Mouse (Mus musculus): Measurements from ENCODE around the gene Tpst1. TPM values are rescaled to one million over a fixed set of nuclear protein-coding genes. Genes with fewer than 3 reads are reported as not detected.

Tpst1 gene
- polyA plus RNA-seq, 1 experiment from 2014 or later = 60.4 TPM

GRCm38 (mm10) chr5:130171423-130171954 is 98.4 kb downstream of the Tpst1 start, which contains the start of gene Rabgef1:
Rabgef1 (plus strand) TSS chr5:130171798.
- no peaks in the 10 kb centered on the region for H3K27me3 ChIP-seq (ENCODE audit: low read depth, poor library complexity, severe bottlenecking)
- WGBS = under 1% methylated on average over 62 of the region's 62 CpGs
- no peaks in the 10 kb centered on the region for H3K36me3 ChIP-seq
- no peaks in the 10 kb centered on the region for H3K9me3 ChIP-seq (replicated peaks)
- peak within 1 kb of the TSS; percentile 91 for H3K27ac ChIP-seq (replicated peaks)
- H3K4me1 ChIP-seq = peaks cover 29% of the 10 kb centered on the region
- DNase-seq (ENCODE audit: low spot score) = peak; percentile 95
- H3K4me3 ChIP-seq = peak within 1 kb of the TSS; percentile 97

DNA sequence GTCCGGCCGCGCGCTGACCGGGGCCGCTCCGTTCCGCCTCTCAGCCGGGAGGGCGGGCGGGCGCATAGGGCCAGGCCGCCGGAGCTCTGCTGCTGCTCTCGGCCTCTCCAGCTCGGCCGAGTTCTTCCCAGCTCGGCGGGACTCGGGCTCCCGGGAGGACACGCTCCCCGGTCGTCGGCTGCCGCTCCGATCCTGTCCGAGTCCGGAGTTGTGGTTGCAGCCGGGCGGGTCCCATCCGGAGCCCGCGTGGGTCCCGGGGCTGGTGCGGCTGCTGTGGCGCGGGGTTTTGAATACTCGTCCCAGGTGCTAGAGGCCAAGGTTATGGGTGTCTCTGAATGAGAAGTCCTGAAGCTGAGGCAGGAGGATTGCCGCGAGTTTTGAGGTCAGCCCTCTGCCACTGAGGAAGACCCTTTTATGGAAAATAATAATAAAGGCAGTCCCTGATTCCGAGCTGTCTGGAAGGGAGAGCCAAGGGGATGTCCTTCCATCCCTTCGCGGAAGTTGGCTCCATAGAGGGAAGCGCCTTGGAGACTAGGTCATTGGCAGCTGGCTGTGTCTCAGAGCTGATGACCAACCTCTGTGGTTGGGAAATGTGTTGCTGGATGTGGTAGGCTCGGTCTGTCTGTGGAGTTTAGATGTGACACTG is 99.0 kb downstream of the Tpst1 start:
- Histone ChIP-seq H3K27me3 (ENCODE audit: low read depth, poor library complexity, severe bottlenecking) (no peaks in the 10 kb centered on the region), H3K27ac (replicated peaks) (peak overlapping the region; percentile 91), H3K9me3 (replicated peaks) (no peaks in the 10 kb centered on the region), H3K4me1 (peaks cover 29% of the 10 kb centered on the region), H3K36me3 (no peaks in the 10 kb centered on the region), H3K4me3 (peak overlapping the region; percentile 97)
- no peak for DNase-seq (ENCODE audit: low spot score)
- 1% methylated on average over 46 of the region's 46 CpGs for WGBS

- H3K27me3 ChIP-seq (ENCODE audit: low read depth, poor library complexity, severe bottlenecking) = no peaks in the 10 kb centered on the region
- H3K36me3 ChIP-seq = no peaks in the 10 kb centered on the region
- no peak overlapping the region for H3K27ac ChIP-seq (replicated peaks)
- H3K9me3 ChIP-seq (replicated peaks) = no peaks in the 10 kb centered on the region
- peak overlapping the region; percentile 97 for H3K4me3 ChIP-seq
- no peak for DNase-seq (ENCODE audit: low spot score)
- peaks cover 29% of the 10 kb centered on the region for H3K4me1 ChIP-seq
- 96% methylated on average over 4 of the region's 4 CpGs for WGBS
Observed at GRCm38 (mm10) chr5:130173012-130173411, 99.9 kb downstream of the Tpst1 start.

GRCm38 (mm10) chr5:130177871-130178270 is 104.7 kb downstream of the Tpst1 start:
- peaks cover 9% of the 10 kb centered on the region for H3K4me1 ChIP-seq
- no peak for DNase-seq (ENCODE audit: low spot score)
- H3K4me3 ChIP-seq = no peak overlapping the region
- no peaks in the 10 kb centered on the region for H3K36me3 ChIP-seq
- H3K9me3 ChIP-seq (replicated peaks) = no peaks in the 10 kb centered on the region
- no peaks in the 10 kb centered on the region for H3K27me3 ChIP-seq (ENCODE audit: low read depth, poor library complexity, severe bottlenecking)
- no peak overlapping the region for H3K27ac ChIP-seq (replicated peaks)
- WGBS = 62% methylated on average over 4 of the region's 4 CpGs

DNA sequence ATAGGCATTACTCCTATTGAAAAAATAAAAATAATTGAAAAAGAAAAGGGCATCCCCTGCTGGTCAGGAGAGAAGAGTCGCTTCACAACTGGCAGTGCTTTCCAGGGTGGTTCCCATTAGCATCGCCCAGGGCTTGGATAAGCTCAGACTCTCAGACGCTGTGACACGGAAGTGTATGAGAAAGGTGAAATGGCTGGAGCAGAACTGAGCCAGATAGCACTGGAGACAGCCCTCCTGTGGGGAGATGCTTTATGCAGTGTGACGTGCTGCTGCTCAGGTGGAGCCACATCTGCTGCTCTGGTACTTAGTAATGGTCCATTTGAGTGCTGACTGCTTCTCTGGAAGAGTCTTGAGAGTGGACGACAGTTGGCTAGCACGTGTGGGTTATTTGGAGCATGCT is 107.2 kb downstream of the Tpst1 start:
- Histone ChIP-seq H3K27ac (replicated peaks) (no peak overlapping the region), H3K4me3 (no peak overlapping the region), H3K4me1 (no peaks in the 10 kb centered on the region), H3K36me3 (no peaks in the 10 kb centered on the region), H3K27me3 (ENCODE audit: low read depth, poor library complexity, severe bottlenecking) (no peaks in the 10 kb centered on the region), H3K9me3 (replicated peaks) (no peaks in the 10 kb centered on the region)
- DNase-seq (ENCODE audit: low spot score) = no peak
- WGBS = 73% methylated on average over 7 of the region's 7 CpGs

DNA sequence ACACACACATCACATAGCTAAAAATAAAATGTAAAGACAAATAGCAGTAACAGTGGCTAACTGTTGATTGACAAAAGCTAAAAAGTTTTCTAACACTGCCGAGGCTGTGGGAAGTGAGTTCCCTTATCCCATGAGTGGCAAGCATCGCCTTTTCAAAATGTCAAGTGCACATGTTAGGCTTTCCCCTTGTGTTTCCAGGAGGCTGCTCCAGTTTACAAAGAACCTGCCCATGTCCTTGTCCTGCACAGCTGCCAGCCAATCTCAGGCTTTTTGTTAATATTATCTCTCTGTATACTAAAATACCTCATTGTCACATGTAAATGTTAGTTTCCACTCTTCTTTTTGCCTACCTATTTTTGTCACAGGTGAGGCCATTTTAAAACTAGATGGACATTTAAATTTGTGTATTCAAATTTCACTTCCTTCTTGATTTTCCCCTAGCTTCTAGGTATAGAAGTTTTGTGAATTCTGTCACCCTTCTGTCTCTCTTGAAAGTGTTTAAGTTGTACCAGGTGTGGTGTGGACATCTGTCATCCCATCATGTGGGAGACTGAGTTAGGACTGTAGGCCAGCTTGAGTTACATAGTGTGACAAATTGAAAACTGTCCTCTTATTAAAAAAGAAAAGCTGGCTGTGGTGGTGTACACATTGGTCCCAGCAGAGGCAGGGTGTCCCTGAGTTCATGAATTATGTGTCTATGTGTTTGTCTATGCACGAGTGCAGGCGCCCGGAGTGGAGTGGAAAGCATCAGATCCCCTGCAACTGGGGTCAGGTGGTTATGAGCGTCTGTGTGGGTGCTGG is 108.8 kb downstream of the Tpst1 start:
- no peak for DNase-seq (ENCODE audit: low spot score)
- H3K27me3 ChIP-seq (ENCODE audit: low read depth, poor library complexity, severe bottlenecking) = no peaks in the 10 kb centered on the region
- H3K36me3 ChIP-seq = no peaks in the 10 kb centered on the region
- H3K4me3 ChIP-seq = no peak overlapping the region
- no peaks in the 10 kb centered on the region for H3K9me3 ChIP-seq (replicated peaks)
- no peaks in the 10 kb centered on the region for H3K4me1 ChIP-seq
- H3K27ac ChIP-seq (replicated peaks) = no peak overlapping the region
- 93% methylated on average over 6 of the region's 6 CpGs for WGBS

DNA sequence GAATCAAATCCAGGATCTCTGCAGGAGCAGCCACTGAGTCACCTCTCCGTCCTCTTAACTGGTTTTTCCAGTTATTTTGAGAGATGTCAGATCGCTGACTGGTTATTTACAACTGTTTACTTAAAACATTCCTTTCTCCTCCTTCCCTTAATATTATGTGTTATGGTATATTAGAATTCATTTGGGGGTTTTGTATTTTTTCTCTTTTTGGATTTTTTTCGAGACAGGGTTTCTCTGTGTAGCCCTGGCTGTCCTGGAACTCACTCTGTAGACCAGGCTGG is 109.4 kb downstream of the Tpst1 start:
- H3K9me3 ChIP-seq (replicated peaks) = no peaks in the 10 kb centered on the region
- DNase-seq (ENCODE audit: low spot score) = no peak
- peaks cover 2% of the 10 kb centered on the region; the same call in 1 of the 2 replicates for H3K36me3 ChIP-seq
- H3K4me3 ChIP-seq = no peak overlapping the region
- H3K4me1 ChIP-seq = peaks cover 4% of the 10 kb centered on the region; the same call in 1 of the 2 replicates
- WGBS = 90% methylated on average over 3 of the region's 3 CpGs
- H3K27ac ChIP-seq (replicated peaks) = no peak overlapping the region
- H3K27me3 ChIP-seq (ENCODE audit: low read depth, poor library complexity, severe bottlenecking) = no peaks in the 10 kb centered on the region

DNA sequence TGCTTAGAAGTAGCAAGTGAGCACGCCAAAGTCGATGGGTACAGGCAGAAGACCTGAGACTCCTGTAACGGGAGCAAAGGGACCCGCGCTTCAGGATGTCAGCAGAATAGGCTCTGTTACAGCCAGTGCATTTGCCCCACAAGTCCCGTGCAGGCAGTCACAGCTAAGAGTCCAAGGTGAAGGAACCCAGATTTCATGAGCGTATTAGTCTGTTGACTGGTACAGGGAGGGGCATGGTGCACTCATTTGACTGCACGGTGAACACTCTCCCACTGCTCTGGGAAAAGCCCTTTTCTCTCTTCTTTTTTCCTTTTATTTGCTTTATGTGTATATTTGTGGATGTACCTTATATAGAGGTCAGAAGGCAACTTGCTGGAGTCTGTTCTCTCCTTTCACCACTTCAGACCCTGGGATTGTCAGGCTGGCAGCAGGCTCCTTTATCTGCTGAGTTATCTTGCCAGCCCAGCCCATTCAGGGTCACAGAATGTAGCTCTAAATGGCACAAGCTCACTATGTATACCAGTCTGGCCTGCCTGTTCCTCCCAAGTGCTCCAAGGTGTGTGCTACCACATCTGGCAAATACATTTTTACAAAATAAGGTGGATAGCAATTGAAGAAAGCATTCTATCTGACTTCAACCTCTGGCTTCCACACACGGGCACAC is 111.2 kb downstream of the Tpst1 start:
- Histone ChIP-seq H3K9me3 (replicated peaks) (no peaks in the 10 kb centered on the region), H3K27ac (replicated peaks) (no peak overlapping the region), H3K4me1 (peaks cover 5% of the 10 kb centered on the region; the same call in 1 of the 2 replicates), H3K27me3 (ENCODE audit: low read depth, poor library complexity, severe bottlenecking) (no peaks in the 10 kb centered on the region), H3K36me3 (peaks cover 18% of the 10 kb centered on the region), H3K4me3 (no peak overlapping the region)
- 88% methylated on average over 9 of the region's 9 CpGs for WGBS
- no peak for DNase-seq (ENCODE audit: low spot score)

DNA sequence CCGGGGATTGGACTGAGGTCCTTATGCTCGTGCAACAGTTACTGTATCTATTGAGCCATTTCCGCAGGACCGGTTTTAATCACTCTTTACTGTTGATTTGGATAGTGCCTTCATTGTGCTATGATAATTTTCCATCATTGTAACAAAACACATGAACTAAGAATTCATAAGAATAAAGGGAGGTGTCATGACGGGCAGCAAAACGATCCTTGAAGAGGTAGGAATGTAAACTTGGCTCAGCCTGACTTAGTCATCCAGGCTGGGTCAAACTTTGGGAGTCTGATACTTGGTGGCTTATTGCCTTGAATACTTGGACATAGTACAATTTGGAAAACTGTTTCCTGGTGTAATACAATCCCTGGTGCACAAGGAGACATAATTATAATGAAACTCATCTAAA is 112.2 kb downstream of the Tpst1 start:
- Histone ChIP-seq H3K4me3 (no peak overlapping the region), H3K36me3 (peaks cover 28% of the 10 kb centered on the region), H3K9me3 (replicated peaks) (no peaks in the 10 kb centered on the region), H3K27ac (replicated peaks) (no peak overlapping the region), H3K4me1 (peaks cover 5% of the 10 kb centered on the region; the same call in 1 of the 2 replicates), H3K27me3 (ENCODE audit: low read depth, poor library complexity, severe bottlenecking) (no peaks in the 10 kb centered on the region)
- 88% methylated on average over 6 of the region's 6 CpGs for WGBS
- no peak for DNase-seq (ENCODE audit: low spot score)

Other genes with a start within 250 kb of the Tpst1 start
- 48.8 and 50.5 TPM in 2 replicates for gene Sumf2, start 226.3 kb upstream of the Tpst1 start, polyA plus RNA-seq (2016; fragmentation: Nextera tagmentation; extraction: Ambion mirVana)
- 1,024 and 1,060 TPM in 2 replicates for gene Chchd2, start 185.9 kb upstream of the Tpst1 start, polyA plus RNA-seq (2016; fragmentation: Nextera tagmentation; extraction: Ambion mirVana)
- 5.1 and 5.3 TPM in 2 replicates for gene Zbed5, start 177.6 kb upstream of the Tpst1 start, polyA plus RNA-seq (2016; fragmentation: Nextera tagmentation; extraction: Ambion mirVana)
- gene Phkg1, start 174.8 kb upstream of the Tpst1 start, polyA plus RNA-seq (2016; fragmentation: Nextera tagmentation; extraction: Ambion mirVana) = 0.25 and 0.41 TPM in 2 replicates
- gene Nupr1l, start 164.8 kb upstream of the Tpst1 start, polyA plus RNA-seq (2016; fragmentation: Nextera tagmentation; extraction: Ambion mirVana) = 4.2 and 6.1 TPM in 2 replicates
- 30.9 and 35.5 TPM in 2 replicates for gene Vkorc1l1, start 131.4 kb upstream of the Tpst1 start, polyA plus RNA-seq (2016; fragmentation: Nextera tagmentation; extraction: Ambion mirVana)
- 33.6 and 34.1 TPM in 2 replicates for gene Gusb, start 70.3 kb upstream of the Tpst1 start, polyA plus RNA-seq (2016; fragmentation: Nextera tagmentation; extraction: Ambion mirVana)
- 33.3 and 36.0 TPM in 2 replicates for gene Asl, start 44.1 kb upstream of the Tpst1 start, polyA plus RNA-seq (2016; fragmentation: Nextera tagmentation; extraction: Ambion mirVana)
- 63.8 and 65.9 TPM in 2 replicates for gene Crcp, start 44.0 kb upstream of the Tpst1 start, polyA plus RNA-seq (2016; fragmentation: Nextera tagmentation; extraction: Ambion mirVana)
- gene Kctd7, start 71.5 kb downstream of the Tpst1 start, polyA plus RNA-seq (2016; fragmentation: Nextera tagmentation; extraction: Ambion mirVana) = 6.3 and 7.2 TPM in 2 replicates
- gene Rabgef1, start 98.5 kb downstream of the Tpst1 start, polyA plus RNA-seq (2016; fragmentation: Nextera tagmentation; extraction: Ambion mirVana) = 25.0 and 28.4 TPM in 2 replicates
- 37.0 and 37.5 TPM in 2 replicates for gene Tmem248, start 143.8 kb downstream of the Tpst1 start, polyA plus RNA-seq (2016; fragmentation: Nextera tagmentation; extraction: Ambion mirVana)
- gene Sbds, start 182.2 kb downstream of the Tpst1 start, polyA plus RNA-seq (2016; fragmentation: Nextera tagmentation; extraction: Ambion mirVana) = 77.6 and 80.9 TPM in 2 replicates
- 35.0 and 36.1 TPM in 2 replicates for gene Tyw1, start 182.3 kb downstream of the Tpst1 start, polyA plus RNA-seq (2016; fragmentation: Nextera tagmentation; extraction: Ambion mirVana)

Measured in midbrain, embryonic 10.5 days (tissue).